Mouse (Mus musculus) midbrain, embryonic 14.5 days (tissue): ENCODE data around the gene Sept8. TPM values are rescaled to one million over a fixed set of nuclear protein-coding genes. Genes with fewer than 3 reads are reported as not detected.

Source experiments
- ATAC-seq: fragments of 200-750 bp; cut with Nextera tagmentation; 2 replicates; pipeline ENCODE4 v1.8.0; 2017; ENCODE audit warnings: moderate number of reproducible peaks, moderate library complexity; ENCODE audit not compliant: low FRiP score, low TSS enrichment
- DNase-seq: peaks from one replicate; pipeline ENCODE4 v3.0.0-alpha.2; 2015
- H3K27ac ChIP-seq: fragments of 300-500 bp; sonication (generic); replicated peaks from 2 replicates; pipeline ENCODE4 v1.5.1; 2014; ENCODE audit warnings: mild to moderate bottlenecking, low read depth, low read length, moderate library complexity
- H3K27me3 ChIP-seq: fragments of 300-500 bp; sonication (generic); 2 replicates; pipeline ENCODE4 v1.6.1; 2014; ENCODE audit warnings: low read length, control low read depth, mixed read lengths; ENCODE audit not compliant: control insufficient read depth, insufficient read depth
- H3K36me3 ChIP-seq: fragments of 300-500 bp; sonication (generic); 2 replicates; pipeline ENCODE4 v1.6.1; 2014; ENCODE audit warnings: low read length, control low read depth; ENCODE audit not compliant: control insufficient read depth, insufficient read depth
- H3K4me1 ChIP-seq: fragments of 300-500 bp; sonication (generic); 2 replicates; pipeline ENCODE4 v1.6.1; 2014; ENCODE audit warnings: mild to moderate bottlenecking, antibody characterized with exemption, low read length, control low read depth; ENCODE audit not compliant: control insufficient read depth, insufficient read depth
- H3K4me2 ChIP-seq: fragments of 300-500 bp; sonication (generic); 2 replicates; pipeline ENCODE4 v1.6.1; 2014; ENCODE audit warnings: mild to moderate bottlenecking, low read length, moderate library complexity
- H3K4me3 ChIP-seq: fragments of 300-500 bp; sonication (generic); replicated peaks from 2 replicates; pipeline ENCODE4 v1.5.1; 2014; ENCODE audit warnings: low read depth, low read length
- H3K9ac ChIP-seq: fragments of 300-500 bp; sonication (generic); replicated peaks from 2 replicates; pipeline ENCODE4 v1.6.1; 2014; ENCODE audit warnings: mild to moderate bottlenecking, low read length, moderate library complexity
- H3K9me3 ChIP-seq: fragments of 300-500 bp; sonication (generic); 2 replicates; pipeline ENCODE4 v1.6.1; 2016; ENCODE audit warnings: low read length, control low read depth, mixed read lengths; ENCODE audit not compliant: control insufficient read depth
- WGBS: fragments of 180-500 bp; shearing (Covaris S2); extraction: QIAGEN DNeasy Blood & Tissue Kit; methylation state at CpG from one replicate; pipeline ENCODE4 v1.1.7; 2014; 5-methylcytosine and 5-hydroxymethylcytosine counted together
- polyA plus RNA-seq: library from polyadenylated mRNA; unstranded; fragments of >200 nt; fragmentation: Nextera tagmentation; extraction: Ambion mirVana; gene quantifications from 2 replicates; pipeline ENCODE4 v1.2.1, GENCODE M21; 2014

Sept8 gene
- polyA plus RNA-seq, 1 experiment from 2014 or later: 16.5 TPM

GRCm38 (mm10) chr11:53566646-53567045, 47.6 kb downstream of the Sept8 start:
- DNase-seq (no peak), ATAC-seq (no peak)
- Histone ChIP-seq H3K36me3 (peaks cover 15% of the 10 kb centered on the region), H3K4me3 (peak overlapping the region; percentile 93), H3K9ac (no peak overlapping the region; the same call in 1 of the 2 replicates), H3K4me2 (peak overlapping the region; percentile 53), H3K9me3 (0 out of 2 replicates have a peak, but pooled peaks cover 4% of the 10 kb centered on the region), H3K27ac (peak overlapping the region; percentile 91), H3K27me3 (no peaks in the 10 kb centered on the region), H3K4me1 (peaks cover 22% of the 10 kb centered on the region)
- WGBS: 81% methylated on average over 4 of the region's 4 CpGs

- peaks cover 17% of the 10 kb centered on the region for H3K36me3 ChIP-seq
- peak; percentile 98 for DNase-seq
These were observed 48.4 kb downstream of the Sept8 start, which contains the start of gene Kif3a for GRCm38 (mm10) chr11:53567224-53568014. Gene Kif3a (plus strand): TSS chr11:53567379.

GRCm38 (mm10) chr11:53580562-53580961, 61.5 kb downstream of the Sept8 start:
- ATAC-seq (no peak), DNase-seq (no peak)
- Histone ChIP-seq H3K27me3 (no peaks in the 10 kb centered on the region), H3K27ac (no peak overlapping the region), H3K9me3 (no peaks in the 10 kb centered on the region), H3K4me1 (no peaks in the 10 kb centered on the region), H3K4me3 (no peak overlapping the region), H3K36me3 (peaks cover 66% of the 10 kb centered on the region), H3K9ac (no peak overlapping the region), H3K4me2 (no peak overlapping the region)
- 96% methylated on average over 3 of the region's 3 CpGs for WGBS

More at GRCm38 (mm10) chr11:53567224-53568014, 48.4 kb downstream of the Sept8 start, which contains the start of gene Kif3a:
- Histone ChIP-seq H3K4me3 (peak within 1 kb of the TSS; percentile 93), H3K9ac (peak within 1 kb of the TSS; percentile 88), H3K4me1 (peaks cover 22% of the 10 kb centered on the region), H3K27me3 (no peaks in the 10 kb centered on the region), H3K27ac (peak within 1 kb of the TSS; percentile 91), H3K9me3 (0 out of 2 replicates have a peak, but pooled peaks cover 4% of the 10 kb centered on the region), H3K4me2 (peak within 1 kb of the TSS; percentile 53)
- under 1% methylated on average over 69 of the region's 69 CpGs for WGBS
- peak; percentile 97 for ATAC-seq

- 65% methylated on average over 10 of the region's 10 CpGs for WGBS
- Histone ChIP-seq H3K4me3 (no peak overlapping the region), H3K9me3 (no peaks in the 10 kb centered on the region), H3K36me3 (peaks cover 79% of the 10 kb centered on the region), H3K27me3 (no peaks in the 10 kb centered on the region), H3K4me1 (no peaks in the 10 kb centered on the region), H3K27ac (no peak overlapping the region), H3K9ac (no peak overlapping the region), H3K4me2 (no peak overlapping the region)
- ATAC-seq (no peak), DNase-seq (peak; percentile 33)
These were observed 64.1 kb downstream of the Sept8 start for GRCm38 (mm10) chr11:53583151-53583550.

GRCm38 (mm10) chr11:53584849-53585248, 65.8 kb downstream of the Sept8 start:
- Histone ChIP-seq H3K27ac (no peak overlapping the region), H3K4me3 (no peak overlapping the region), H3K36me3 (peaks cover 80% of the 10 kb centered on the region), H3K4me2 (no peak overlapping the region), H3K4me1 (no peaks in the 10 kb centered on the region), H3K27me3 (no peaks in the 10 kb centered on the region), H3K9ac (no peak overlapping the region), H3K9me3 (no peaks in the 10 kb centered on the region)
- 68% methylated on average over 3 of the region's 3 CpGs for WGBS
- no peak for ATAC-seq
- peak; percentile 78 for DNase-seq

GRCm38 (mm10) chr11:53585510-53585909, 66.5 kb downstream of the Sept8 start:
- H3K27me3 ChIP-seq: no peaks in the 10 kb centered on the region
- WGBS: 96% methylated on average over 6 of the region's 6 CpGs
- no peak overlapping the region for H3K4me3 ChIP-seq
- no peaks in the 10 kb centered on the region for H3K9me3 ChIP-seq
- no peak for ATAC-seq
- H3K4me1 ChIP-seq: no peaks in the 10 kb centered on the region
- no peak overlapping the region for H3K4me2 ChIP-seq
- H3K27ac ChIP-seq: no peak overlapping the region
- H3K36me3 ChIP-seq: peaks cover 77% of the 10 kb centered on the region
- no peak for DNase-seq
- H3K9ac ChIP-seq: no peak overlapping the region

- WGBS: 72% methylated on average over 8 of the region's 8 CpGs
- Histone ChIP-seq H3K4me2 (no peak overlapping the region), H3K4me3 (no peak overlapping the region), H3K36me3 (peaks cover 84% of the 10 kb centered on the region), H3K9me3 (no peaks in the 10 kb centered on the region), H3K4me1 (no peaks in the 10 kb centered on the region), H3K27me3 (no peaks in the 10 kb centered on the region), H3K27ac (no peak overlapping the region), H3K9ac (no peak overlapping the region)
- no peak for ATAC-seq
- DNase-seq: no peak
These were observed 69.2 kb downstream of the Sept8 start for GRCm38 (mm10) chr11:53588279-53588678.

GRCm38 (mm10) chr11:53590368-53590768, 71.3 kb downstream of the Sept8 start:
- H3K4me1 ChIP-seq: no peaks in the 10 kb centered on the region
- H3K4me3 ChIP-seq: no peak overlapping the region
- no peak overlapping the region for H3K27ac ChIP-seq
- DNase-seq (peak; percentile 53), ATAC-seq (no peak)
- H3K36me3 ChIP-seq: peaks cover 86% of the 10 kb centered on the region
- no peaks in the 10 kb centered on the region for H3K27me3 ChIP-seq
- no peak overlapping the region for H3K9ac ChIP-seq
- H3K9me3 ChIP-seq: no peaks in the 10 kb centered on the region
- no peak overlapping the region for H3K4me2 ChIP-seq
- 43% methylated on average over 15 of the region's 15 CpGs for WGBS

GRCm38 (mm10) chr11:53591116-53591515, 72.1 kb downstream of the Sept8 start:
- Histone ChIP-seq H3K4me3 (no peak overlapping the region), H3K27me3 (no peaks in the 10 kb centered on the region), H3K4me2 (no peak overlapping the region), H3K9me3 (no peaks in the 10 kb centered on the region), H3K36me3 (peaks cover 85% of the 10 kb centered on the region), H3K4me1 (no peaks in the 10 kb centered on the region), H3K27ac (no peak overlapping the region), H3K9ac (no peak overlapping the region)
- 98% methylated on average over 5 of the region's 5 CpGs for WGBS
- no peak for ATAC-seq
- no peak for DNase-seq
